Mouse (Mus musculus) spleen, postnatal 0 days (tissue): ENCODE measurements around the gene Psg19. TPM values are rescaled to one million over a fixed set of nuclear protein-coding genes. Genes with fewer than 3 reads are reported as not detected.

Experiments used
- polyA plus RNA-seq: library from polyadenylated mRNA; unstranded; fragments of >200 nt; fragmentation: Nextera tagmentation; extraction: Ambion mirVana; gene quantifications from 2 replicates; pipeline ENCODE4 v1.2.1, GENCODE M21; 2015

Psg19 gene
- polyA plus RNA-seq: not detected in 2 replicates

GRCm38 (mm10) chr7:18798420-18798819, at the start of gene Psg19:
Psg19 (minus strand) TSS chr7:18798520.

GRCm38 (mm10) chr7:18839865-18840264, 41.5 kb upstream of the Psg19 start, which contains the start of gene Mill2:
Mill2 (plus strand) TSS chr7:18839966.

GRCm38 (mm10) chr7:18821507-18821906, 23.2 kb upstream of the Psg19 start, which contains the start of gene Psg17:
Psg17 (minus strand) TSS chr7:18821607.

Other genes starting within 250 kb of the Psg19 start
- gene Psg27, start 231.2 kb downstream of the Psg19 start, polyA plus RNA-seq: not detected in 2 replicates
- gene Psg23, start 182.0 kb downstream of the Psg19 start, polyA plus RNA-seq: not detected in 2 replicates
- gene Psg21, start 141.8 kb downstream of the Psg19 start, polyA plus RNA-seq: not detected in 2 replicates
- not detected in 2 replicates for gene Psg20, start 112.3 kb downstream of the Psg19 start, polyA plus RNA-seq
- gene Psg22, start 80.4 kb downstream of the Psg19 start, polyA plus RNA-seq: 0.08 TPM in 1 of 2 replicates, not detected in the other
- not detected in 2 replicates for gene Psg17, start 23.1 kb upstream of the Psg19 start, polyA plus RNA-seq
- 0.60 and 0.80 TPM in 2 replicates for gene Mill2, start 41.4 kb upstream of the Psg19 start, polyA plus RNA-seq
- 247 and 352 TPM in 2 replicates for gene Pglyrp1, start 72.8 kb upstream of the Psg19 start, polyA plus RNA-seq
- gene Ccdc61, start 111.9 kb upstream of the Psg19 start, polyA plus RNA-seq: 12.5 and 14.3 TPM in 2 replicates
- 0.31 and 0.36 TPM in 2 replicates for gene Nova2, start 127.4 kb upstream of the Psg19 start, polyA plus RNA-seq
- gene Nanos2, start 188.9 kb upstream of the Psg19 start, polyA plus RNA-seq: not detected in 2 replicates
- 1.1 and 1.4 TPM in 2 replicates for gene Mypop, start 192.7 kb upstream of the Psg19 start, polyA plus RNA-seq
- 7.4 and 8.6 TPM in 2 replicates for gene Irf2bp1, start 205.5 kb upstream of the Psg19 start, polyA plus RNA-seq
- gene Foxa3, start 225.0 kb upstream of the Psg19 start, polyA plus RNA-seq: 0.15 and 0.19 TPM in 2 replicates
- gene Sympk, start 225.9 kb upstream of the Psg19 start, polyA plus RNA-seq: 11.2 and 11.7 TPM in 2 replicates